Mouse (Mus musculus) thymus, adult 2 months (tissue): ENCODE measurements at regions not wholly inside any gene's neighbourhood (a gene's known extent, or its start where the extent isn't known, plus 50 kb on each side); places are given as distances from the start of the nearest gene placed in this dataset.

Experiments
- DNase-seq: peaks from one replicate; pipeline ENCODE4 v3.0.0; 2021
- H3K27ac ChIP-seq: fragments of 200-500 bp; 2 replicates; pipeline ENCODE4 v1.5.1; 2012; ENCODE audit warnings: low read length, control low read depth; ENCODE audit not compliant: control insufficient read depth, insufficient read depth
- H3K27me3 ChIP-seq: fragments of 200-500 bp; 2 replicates; pipeline ENCODE4 v1.6.1; 2012; ENCODE audit warnings: mild to moderate bottlenecking, low read length, moderate library complexity, mixed read lengths; ENCODE audit not compliant: control insufficient read depth, insufficient read depth
- H3K36me3 ChIP-seq: fragments of 200-500 bp; 2 replicates; pipeline ENCODE4 v1.6.1; 2012; ENCODE audit warnings: mild to moderate bottlenecking, low read length, moderate library complexity; ENCODE audit not compliant: control insufficient read depth, insufficient read depth
- H3K4me1 ChIP-seq: fragments of 200-500 bp; replicated peaks from 2 replicates; pipeline ENCODE4 v1.6.1; 2012; ENCODE audit warnings: low read length; ENCODE audit not compliant: control insufficient read depth, insufficient read depth
- H3K4me3 ChIP-seq: fragments of 200-500 bp; 2 replicates; pipeline ENCODE4 v1.5.1; 2012; ENCODE audit warnings: mild to moderate bottlenecking, low read length, control low read depth, moderate library complexity; ENCODE audit not compliant: control insufficient read depth, insufficient read depth
- CTCF ChIP-seq: fragments of 200-500 bp; IDR thresholded peaks from 2 replicates; pipeline ENCODE4 v1.5.1; 2012; ENCODE audit warnings: mild to moderate bottlenecking, control low read depth, low read length, moderate library complexity, borderline replicate concordance; ENCODE audit not compliant: control insufficient read depth, poor library complexity, insufficient read depth; ENCODE audit errors: extremely low read depth
- POLR2A ChIP-seq: fragments of 200-500 bp; IDR thresholded peaks from 2 replicates; pipeline ENCODE4 v1.6.1; 2012; ENCODE audit warnings: mild to moderate bottlenecking, low read length, control low read depth, moderate library complexity; ENCODE audit not compliant: control insufficient read depth, poor library complexity, insufficient read depth; ENCODE audit errors: extremely low read depth
- WGBS: fragments of 180-500 bp; shearing (Covaris S2); methylation state at CpG from one replicate; pipeline ENCODE4 v1.1.7; 2018; 5-methylcytosine and 5-hydroxymethylcytosine counted together

DNA sequence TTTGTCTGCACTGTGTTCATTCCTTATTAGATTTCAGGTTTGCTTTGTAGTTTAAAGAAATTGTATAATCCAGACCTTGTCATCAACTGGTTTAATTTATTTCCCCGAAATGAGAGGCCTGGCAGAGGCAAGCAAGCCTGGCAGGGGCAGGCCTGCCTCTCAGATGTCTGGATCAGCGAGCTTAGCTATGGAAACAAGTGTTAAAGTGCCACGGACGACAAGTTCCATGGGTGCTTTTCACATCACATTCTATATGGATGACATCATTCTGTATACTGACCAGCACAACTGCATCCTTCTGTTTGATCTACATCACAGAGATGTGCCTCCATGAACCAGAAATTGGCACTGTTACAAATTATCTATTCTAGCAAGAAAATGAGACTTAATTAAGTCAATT is 312.5 kb downstream of the Olfr1505 start:
- no peaks in the 10 kb centered on the region for H3K27me3 ChIP-seq
- no peaks in the 10 kb centered on the region for H3K36me3 ChIP-seq
- WGBS: 80% methylated on average over 4 of the region's 4 CpGs
- no peak overlapping the region for H3K4me3 ChIP-seq
- DNase-seq: no peak
- TF ChIP-seq POLR2A (no peak), CTCF (no peak)
- H3K4me1 ChIP-seq: no peaks in the 10 kb centered on the region
- H3K27ac ChIP-seq: no peak overlapping the region

DNA sequence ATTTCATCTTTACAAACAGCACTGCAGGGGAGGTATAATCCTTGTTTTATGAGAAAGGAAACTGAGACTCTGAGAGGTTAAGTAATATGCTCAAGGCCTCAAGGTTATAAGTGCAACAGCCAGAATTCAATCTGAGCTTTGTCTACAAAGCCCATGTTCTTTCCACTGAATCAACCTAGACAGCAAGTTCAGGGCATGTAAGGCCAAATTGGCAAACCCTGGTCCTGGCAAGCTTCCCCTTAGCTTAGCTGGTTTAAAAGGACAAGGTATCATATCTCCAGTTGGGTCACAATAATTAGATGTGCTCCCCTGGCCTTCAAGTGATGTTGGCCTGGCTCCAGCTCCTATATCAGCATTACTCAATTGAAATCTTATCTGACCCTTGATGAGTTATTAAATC is 313.2 kb downstream of the Olfr1505 start:
- DNase-seq: no peak
- H3K4me1 ChIP-seq: no peaks in the 10 kb centered on the region
- TF ChIP-seq POLR2A (no peak), CTCF (no peak)
- H3K27ac ChIP-seq: no peak overlapping the region
- no peak overlapping the region for H3K4me3 ChIP-seq
- H3K36me3 ChIP-seq: no peaks in the 10 kb centered on the region
- H3K27me3 ChIP-seq: no peaks in the 10 kb centered on the region

DNA sequence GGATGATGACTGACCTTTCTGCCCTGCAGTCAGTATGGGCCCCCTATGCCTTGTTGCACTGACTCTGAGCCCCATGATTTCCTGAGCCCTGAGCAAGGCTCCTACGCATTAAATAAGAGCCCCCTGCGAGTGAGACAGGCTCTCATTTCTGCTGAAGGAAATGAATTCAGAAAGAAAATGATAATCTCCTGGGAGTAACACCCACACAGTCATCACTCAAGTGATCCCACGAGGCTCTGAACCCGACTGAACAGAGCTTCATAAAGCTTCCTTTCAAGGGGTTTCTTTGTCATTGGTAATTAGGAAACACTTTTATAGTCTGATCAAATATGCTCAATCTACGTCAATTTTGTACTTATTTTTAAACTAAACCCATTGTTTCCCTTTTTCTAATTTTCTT is 330.2 kb downstream of the Olfr1505 start:
- Histone ChIP-seq H3K27ac (no peak overlapping the region), H3K4me3 (no peak overlapping the region), H3K36me3 (no peaks in the 10 kb centered on the region), H3K27me3 (no peaks in the 10 kb centered on the region), H3K4me1 (no peaks in the 10 kb centered on the region)
- 58% methylated on average over 5 of the region's 5 CpGs for WGBS
- TF ChIP-seq CTCF (no peak), POLR2A (no peak)
- no peak for DNase-seq

DNA sequence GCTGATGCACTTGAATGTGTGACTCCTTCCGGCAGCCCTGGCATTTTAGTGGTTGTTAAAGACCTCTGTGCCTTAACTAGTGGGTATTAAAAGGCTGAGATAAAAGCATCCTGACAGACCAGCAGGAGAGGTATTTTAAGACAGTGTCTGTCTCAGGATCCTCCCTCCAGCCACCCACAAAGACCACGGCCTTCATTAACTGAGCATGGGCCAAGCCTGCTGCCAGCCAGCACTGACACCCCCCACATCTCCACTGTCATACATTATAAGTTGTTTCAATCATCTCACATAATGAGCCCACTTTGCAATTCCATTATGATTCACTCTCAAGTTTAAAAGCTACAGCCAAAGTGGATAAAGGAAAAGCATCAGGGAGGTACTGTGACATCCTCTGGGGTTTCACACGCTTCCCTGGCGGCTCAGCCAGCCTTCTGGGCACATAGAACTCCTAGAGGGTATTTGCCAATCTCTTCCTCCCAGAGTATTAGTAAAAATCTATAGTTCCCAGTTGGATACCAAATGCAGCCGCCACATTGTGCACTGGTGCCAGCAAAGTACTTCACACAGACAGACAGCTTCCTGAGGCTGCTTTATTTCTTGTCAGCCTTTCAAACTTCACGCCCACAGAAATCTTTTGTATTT is 333.8 kb downstream of the Olfr1505 start:
- Histone ChIP-seq H3K27me3 (no peaks in the 10 kb centered on the region), H3K4me3 (no peak overlapping the region), H3K36me3 (no peaks in the 10 kb centered on the region), H3K4me1 (no peaks in the 10 kb centered on the region), H3K27ac (no peak overlapping the region)
- DNase-seq: no peak
- WGBS: 83% methylated on average over 6 of the region's 6 CpGs
- no peak for TF ChIP-seq POLR2A
- TF ChIP-seq CTCF: no peak

DNA sequence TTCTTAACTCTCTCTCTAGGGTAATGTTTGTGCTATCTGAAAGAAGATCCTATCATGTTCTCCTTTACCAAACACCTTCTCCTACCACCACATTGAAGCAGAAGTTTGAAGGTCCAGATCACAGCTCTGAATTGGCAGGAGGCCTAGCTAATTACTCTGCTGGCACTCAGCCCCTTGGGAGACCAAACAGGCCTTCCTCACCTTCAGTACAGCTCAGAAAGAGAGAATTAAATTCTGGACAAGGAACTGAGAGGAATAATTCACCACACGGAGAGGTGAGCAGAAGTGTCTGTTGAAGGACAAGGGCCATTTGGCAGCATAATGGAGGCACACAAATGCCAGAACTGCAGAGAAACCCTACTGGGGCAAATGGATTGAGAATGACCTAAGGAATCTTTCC is 334.6 kb downstream of the Olfr1505 start:
- 93% methylated on average over 1 of the region's 1 CpGs for WGBS
- no peaks in the 10 kb centered on the region for H3K4me1 ChIP-seq
- no peak for DNase-seq
- TF ChIP-seq CTCF (no peak), POLR2A (no peak)
- H3K27me3 ChIP-seq: no peaks in the 10 kb centered on the region
- no peak overlapping the region for H3K4me3 ChIP-seq
- no peaks in the 10 kb centered on the region for H3K36me3 ChIP-seq
- no peak overlapping the region for H3K27ac ChIP-seq

DNA sequence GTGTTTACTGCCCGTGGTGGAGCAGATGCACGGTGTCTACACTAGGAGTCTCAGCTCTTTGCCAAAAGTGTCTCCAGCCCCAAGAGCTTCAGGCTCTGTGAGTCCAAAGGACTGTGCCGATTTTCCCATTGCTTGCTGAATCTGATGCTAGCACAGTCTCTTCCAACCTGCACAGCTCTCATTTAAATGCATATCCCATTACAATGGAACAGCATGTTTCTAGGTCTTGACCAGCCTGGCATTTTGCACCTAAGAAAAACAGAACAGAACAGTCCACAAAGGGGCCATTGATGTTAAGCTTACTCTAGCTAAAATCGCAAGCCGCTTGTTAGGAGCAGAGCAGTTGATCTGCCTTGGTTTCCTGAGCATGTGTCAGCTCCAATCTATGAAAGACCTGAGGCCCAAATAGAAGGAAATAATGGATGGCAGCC is 339.2 kb downstream of the Tle4 start:
- no peak overlapping the region for H3K27ac ChIP-seq
- no peaks in the 10 kb centered on the region for H3K36me3 ChIP-seq
- WGBS: 83% methylated on average over 5 of the region's 5 CpGs
- DNase-seq: no peak
- H3K4me1 ChIP-seq: no peaks in the 10 kb centered on the region
- no peak for TF ChIP-seq CTCF
- no peak for TF ChIP-seq POLR2A
- H3K27me3 ChIP-seq: no peaks in the 10 kb centered on the region
- no peak overlapping the region for H3K4me3 ChIP-seq

DNA sequence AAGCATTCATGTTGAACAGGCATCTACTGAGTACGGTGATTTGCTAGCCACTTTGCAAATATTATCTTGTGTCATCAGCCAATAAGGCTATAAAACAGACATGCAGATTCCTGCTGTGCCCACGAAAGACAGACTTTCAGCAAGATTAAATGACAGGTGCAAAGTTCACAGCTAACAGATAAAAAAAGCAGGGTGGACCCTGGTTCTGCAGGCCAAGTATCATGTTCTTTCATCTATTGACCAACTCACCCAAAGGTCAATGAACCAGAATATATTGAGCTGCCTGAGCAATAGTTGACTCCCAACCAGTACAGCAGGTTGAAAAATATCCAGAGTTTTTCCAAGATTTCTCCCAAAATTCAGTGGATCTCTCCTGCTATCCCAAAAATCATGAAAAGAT is 338.6 kb downstream of the Tle4 start:
- WGBS: 93% methylated on average over 2 of the region's 2 CpGs
- H3K36me3 ChIP-seq: no peaks in the 10 kb centered on the region

More for the DNA sequence above, 338.6 kb downstream of the Tle4 start:
- no peaks in the 10 kb centered on the region for H3K4me1 ChIP-seq
- no peak overlapping the region for H3K4me3 ChIP-seq
- no peaks in the 10 kb centered on the region for H3K27me3 ChIP-seq
- DNase-seq: no peak
- TF ChIP-seq POLR2A (no peak), CTCF (no peak)
- no peak overlapping the region for H3K27ac ChIP-seq
